10 mouse cellular contexts compared by ENCODE assay signal in the genomic region with DNA sequence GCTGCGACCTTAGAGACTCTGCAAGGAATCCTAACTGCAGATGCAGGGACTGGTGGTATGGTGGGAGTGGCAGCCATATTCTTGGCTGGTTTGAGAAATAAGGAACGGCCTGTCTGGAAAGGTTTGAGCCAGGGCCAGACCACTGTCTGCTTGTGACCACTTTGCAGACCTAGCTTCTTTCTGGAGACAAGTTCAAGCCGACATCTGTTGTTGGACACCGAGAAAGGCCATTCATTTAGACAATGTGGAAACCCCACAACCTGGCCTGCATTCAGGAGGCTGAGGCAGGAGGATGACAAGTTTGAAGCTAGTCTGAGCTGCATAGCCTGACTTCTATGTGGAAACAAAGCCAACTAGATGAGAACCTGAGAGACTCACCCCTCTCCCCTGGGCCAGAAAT. TPM values are rescaled to one million over a fixed set of nuclear protein-coding genes. Genes with fewer than 3 reads are reported as not detected.
DNase-seq lines count a peak whose midpoint lies in the region; ATAC-seq and TF ChIP-seq lines count a peak whose summit lies in the region.
"Had no signal": no experiment of that assay in that cellular context is flagged by ENCODE, and none has a peak within 500 bp of the region (broad histone marks: within the 10 kb centered on the region; RNA-seq: fewer than 3 reads in every experiment).

No protein-coding gene starts in this region.

- ATAC-seq in heart, embryonic 14.5 days (ENCODE audit: insufficient number of reproducible peaks, insufficient read depth, low FRiP score, low read depth) = no peak
- no peak for ATAC-seq in hindbrain, embryonic 14.5 days (ENCODE audit: low FRiP score)
- no peak for ATAC-seq in midbrain, embryonic 13.5 days

- H3K4me3 ChIP-seq in heart, embryonic 14.5 days (ENCODE audit: control insufficient read depth in 1 of 2, insufficient read depth in 1 of 2, low read depth in 1 of 2, low read length in 2 of 2) = no peak overlapping the region
- no peak overlapping the region for H3K4me3 ChIP-seq in bone marrow macrophage, adult 2 months (ENCODE audit: insufficient read depth, low read length)
- no peak overlapping the region for H3K4me3 ChIP-seq in hindbrain, embryonic 14.5 days (replicated peaks; ENCODE audit: low read length)
- peak overlapping the region; percentile 65; the same call in 1 of the 2 replicates for H3K4me3 ChIP-seq in midbrain, embryonic 13.5 days (replicated peaks)

- intact Hi-C loops in heart, postnatal 25 days (cut with DNase I) = loop anchor here (5.0 kb wide), 3 partner anchors 36 to 241 kb away; partner anchors contain the start of genes Dcakd and Nmt1
- intact Hi-C loops in left cerebral cortex, postnatal 25 days (cut with DNase I) = loop anchor here (5.0 kb wide), 2 partner anchors 59 to 151 kb away; partner anchors contain the start of gene Hexim1
- intact Hi-C loops in gastrocnemius, postnatal 36 days (cut with DNase I) = loop anchor here (2.0 kb wide), 1 partner anchor 36 kb away; no protein-coding TSS in a partner anchor

- H3K27ac ChIP-seq in heart, embryonic 14.5 days (replicated peaks in 1 of 2; ENCODE audit: control insufficient read depth in 1 of 2, insufficient read depth in 1 of 2, low read depth in 2 of 2, low read length in 2 of 2) = peak overlapping the region in 1 of 2 experiments; percentile 75; a peak in 1 of 4 replicates
- H3K27ac ChIP-seq in bone marrow macrophage, adult 2 months (ENCODE audit: insufficient read depth, low read depth, low read length) = peak overlapping the region; percentile 64
- H3K27ac ChIP-seq in hindbrain, embryonic 14.5 days = peak overlapping the region; percentile 90; the same call in 1 of the 2 replicates
- H3K27ac ChIP-seq in midbrain, embryonic 13.5 days = peak overlapping the region; percentile 93

- H3K36me3 ChIP-seq in heart, embryonic 14.5 days (ENCODE audit: control insufficient read depth, insufficient read depth, low read length) = no peaks in the 10 kb centered on the region
- H3K36me3 ChIP-seq in hindbrain, embryonic 14.5 days (replicated peaks; ENCODE audit: control insufficient read depth, insufficient read depth) = no peaks in the 10 kb centered on the region
- no peaks in the 10 kb centered on the region for H3K36me3 ChIP-seq in midbrain, embryonic 13.5 days

- 77% methylated on average over 4 of the region's 4 CpGs for whole genome bisulfite sequencing in heart, embryonic 14.5 days
- WGBS in hindbrain, embryonic 14.5 days = 77% methylated on average over 4 of the region's 4 CpGs
- WGBS in midbrain, embryonic 13.5 days = 83% methylated on average over 4 of the region's 4 CpGs

- peak overlapping the region; percentile 74 for H3K4me2 ChIP-seq in heart, embryonic 14.5 days (ENCODE audit: low read length)
- peak overlapping the region; percentile 54 for H3K4me2 ChIP-seq in hindbrain, embryonic 14.5 days (replicated peaks)
- H3K4me2 ChIP-seq in midbrain, embryonic 13.5 days (replicated peaks) = peak overlapping the region; percentile 83

- H3K27me3 ChIP-seq in heart, embryonic 14.5 days (ENCODE audit: control insufficient read depth, insufficient read depth, low read length) = no peaks in the 10 kb centered on the region
- no peaks in the 10 kb centered on the region for H3K27me3 ChIP-seq in hindbrain, embryonic 14.5 days (ENCODE audit: control insufficient read depth, insufficient read depth, low read length)
- no peaks in the 10 kb centered on the region for H3K27me3 ChIP-seq in midbrain, embryonic 13.5 days

- DNase-seq in heart, postnatal 25 days (ENCODE audit: low spot score) = no peak
- DNase-seq in hindbrain, embryonic 14.5 days (ENCODE audit: low spot score) = no peak
- no peak for DNase-seq in left cerebral cortex, postnatal 25 days (ENCODE audit: low spot score in 2 of 2)
- DNase-seq in gastrocnemius, postnatal 36 days = no peak
- no peak for DNase-seq in cerebellum, postnatal 25 days
- DNase-seq: kidney, adult 8-10 months had no signal

- H3K9me3 ChIP-seq in heart, embryonic 14.5 days (ENCODE audit: control insufficient read depth, low read length) = no peaks in the 10 kb centered on the region
- no peaks in the 10 kb centered on the region for H3K9me3 ChIP-seq in hindbrain, embryonic 14.5 days (ENCODE audit: control insufficient read depth, low read length)
- H3K9me3 ChIP-seq in midbrain, embryonic 13.5 days = no peaks in the 10 kb centered on the region

- H3K9ac ChIP-seq in heart, embryonic 14.5 days (ENCODE audit: low read length) = no peak overlapping the region
- peak overlapping the region; percentile 31 for H3K9ac ChIP-seq in hindbrain, embryonic 14.5 days
- no peak overlapping the region for H3K9ac ChIP-seq in midbrain, embryonic 13.5 days (replicated peaks)

- TF ChIP-seq POLR2A in bone marrow macrophage, adult 2 months (IDR thresholded peaks at IDR 0.05; ENCODE audit: borderline replicate concordance, low read depth, low read length) = no peak

- peaks cover 6 to 32% of the 10 kb centered on the region in 2 experiments for H3K4me1 ChIP-seq in heart, embryonic 14.5 days (ENCODE audit: control insufficient read depth in 2 of 2, insufficient read depth in 2 of 2, low read length in 2 of 2)
- peaks cover 35% of the 10 kb centered on the region for H3K4me1 ChIP-seq in bone marrow macrophage, adult 2 months (ENCODE audit: control insufficient read depth, insufficient read depth, low read length)
- H3K4me1 ChIP-seq in hindbrain, embryonic 14.5 days (replicated peaks; ENCODE audit: control insufficient read depth, insufficient read depth, low read length) = peaks cover 33% of the 10 kb centered on the region
- H3K4me1 ChIP-seq in midbrain, embryonic 13.5 days (replicated peaks) = peaks cover 43% of the 10 kb centered on the region

- no peak for TF ChIP-seq CTCF in bone marrow macrophage, adult 2 months (IDR thresholded peaks at IDR 0.05; ENCODE audit: low read depth, low read length)

RNA-seq across cellular contexts. Expression of gene Map3k14, which starts 1.1 kb away (rescaled TPM):
- polyA plus RNA-seq in heart, embryonic 14.5 days (2014; fragmentation: Nextera tagmentation; extraction: Ambion mirVana) = 1.3 and 1.5 TPM in 2 replicates
- total RNA-seq in heart, postnatal 25 days (2021) = 1 to 10 TPM; 2.7 to 2.9 TPM
- polyA plus RNA-seq in bone marrow macrophage, adult 2 months (2012; ENCODE audit: insufficient read depth, insufficient read length, missing spikeins) = 17.9 and 18.7 TPM in 2 replicates
- polyA plus RNA-seq in hindbrain, embryonic 14.5 days (2014; fragmentation: Nextera tagmentation; extraction: Ambion mirVana) = 2.9 and 4.0 TPM in 2 replicates
- polyA plus RNA-seq in midbrain, embryonic 13.5 days (2015; fragmentation: Nextera tagmentation; extraction: Ambion mirVana) = 3.6 and 5.0 TPM in 2 replicates
- 1 to 10 TPM; 4.1 to 4.3 TPM for total RNA-seq in left cerebral cortex, postnatal 25 days (2021)
- 1 to 10 TPM; 1.9 to 2.6 TPM for total RNA-seq in gastrocnemius, postnatal 36 days (2021)

RNA-seq across cellular contexts. Expression of gene Spata32, which starts 50.1 kb away (rescaled TPM):
- not detected in 2 replicates for polyA plus RNA-seq in heart, embryonic 14.5 days (2014; fragmentation: Nextera tagmentation; extraction: Ambion mirVana)
- total RNA-seq in heart, postnatal 25 days (2021) = not detected
- not detected in 2 replicates for polyA plus RNA-seq in bone marrow macrophage, adult 2 months (2012; ENCODE audit: insufficient read depth, insufficient read length, missing spikeins)
- 0.29 and 0.31 TPM in 2 replicates for polyA plus RNA-seq in hindbrain, embryonic 14.5 days (2014; fragmentation: Nextera tagmentation; extraction: Ambion mirVana)
- 0.43 and 0.48 TPM in 2 replicates for polyA plus RNA-seq in midbrain, embryonic 13.5 days (2015; fragmentation: Nextera tagmentation; extraction: Ambion mirVana)
- total RNA-seq in left cerebral cortex, postnatal 25 days (2021) = 1 to 10 TPM; 1.3 to 1.4 TPM
- total RNA-seq in gastrocnemius, postnatal 36 days (2021) = not detected
- total RNA-seq: ES-E14 had no signal

RNA-seq across cellular contexts. Expression of gene 1700023F06Rik, which starts 60.0 kb away (rescaled TPM):
- 0.18 and 0.30 TPM in 2 replicates for polyA plus RNA-seq in heart, embryonic 14.5 days (2014; fragmentation: Nextera tagmentation; extraction: Ambion mirVana)
- total RNA-seq in heart, postnatal 25 days (2021) = not detected
- not detected in 2 replicates for polyA plus RNA-seq in bone marrow macrophage, adult 2 months (2012; ENCODE audit: insufficient read depth, insufficient read length, missing spikeins)
- 1.9 TPM in 2 replicates for polyA plus RNA-seq in hindbrain, embryonic 14.5 days (2014; fragmentation: Nextera tagmentation; extraction: Ambion mirVana)
- 0.70 and 0.71 TPM in 2 replicates for polyA plus RNA-seq in midbrain, embryonic 13.5 days (2015; fragmentation: Nextera tagmentation; extraction: Ambion mirVana)
- total RNA-seq in left cerebral cortex, postnatal 25 days (2021) = 1 to 10 TPM; 1.5 to 2.4 TPM
- not detected for total RNA-seq in gastrocnemius, postnatal 36 days (2021)
- total RNA-seq: ES-E14 had no signal
